Mouse (Mus musculus) kidney, adult 18-20 months (tissue): ENCODE data around the gene Ttc9b.
A peak's percentile ranks its signal among the peaks of the same experiment; 100 is the strongest.

Experiments
- DNase-seq: peaks from one replicate; pipeline ENCODE4 v3.0.0; 2021

The Ttc9b gene

GRCm38 (mm10) chr7:27644471-27644870, 9.2 kb upstream of the Ttc9b start:
- no peak for DNase-seq

- no peak for DNase-seq
Observed at GRCm38 (mm10) chr7:27646516-27646915, 7.2 kb upstream of the Ttc9b start.

GRCm38 (mm10) chr7:27647281-27648002, 6.3 kb upstream of the Ttc9b start:
- no peak for DNase-seq

GRCm38 (mm10) chr7:27649723-27650122, 4.0 kb upstream of the Ttc9b start:
- no peak for DNase-seq

- peak; percentile 74 for DNase-seq
Observed at GRCm38 (mm10) chr7:27650949-27651348, 2.8 kb upstream of the Ttc9b start.

GRCm38 (mm10) chr7:27654607-27655276, 1.0 kb downstream of the Ttc9b start:
- DNase-seq, result peak; percentile 44

- no peak for DNase-seq
Observed at GRCm38 (mm10) chr7:27655545-27655944, 1.8 kb downstream of the Ttc9b start.

- no peak for DNase-seq
Observed at GRCm38 (mm10) chr7:27656600-27656999, 2.9 kb downstream of the Ttc9b start.

- DNase-seq, result no peak
Observed at GRCm38 (mm10) chr7:27657824-27658395, 4.2 kb downstream of the Ttc9b start.

GRCm38 (mm10) chr7:27658712-27659663, 5.3 kb downstream of the Ttc9b start:
- no peak for DNase-seq

GRCm38 (mm10) chr7:27662038-27662437, 8.3 kb downstream of the Ttc9b start:
- no peak for DNase-seq

GRCm38 (mm10) chr7:27673064-27673574, 19.4 kb downstream of the Ttc9b start:
- no peak for DNase-seq

- DNase-seq, result peak; percentile 15
Observed at GRCm38 (mm10) chr7:27673575-27674131, 19.9 kb downstream of the Ttc9b start.

GRCm38 (mm10) chr7:27674195-27674521, 20.4 kb downstream of the Ttc9b start:
- no peak for DNase-seq

GRCm38 (mm10) chr7:27674522-27675221, 21.0 kb downstream of the Ttc9b start, which contains the start of gene Map3k10:
Map3k10 (minus strand) TSS chr7:27674598.
- DNase-seq, result peak; percentile 97

GRCm38 (mm10) chr7:27675222-27675612, 21.5 kb downstream of the Ttc9b start:
- no peak for DNase-seq

GRCm38 (mm10) chr7:27683218-27683617, 29.5 kb downstream of the Ttc9b start:
- DNase-seq, result no peak

- DNase-seq, result no peak
Observed at GRCm38 (mm10) chr7:27685220-27685619, 31.5 kb downstream of the Ttc9b start.

GRCm38 (mm10) chr7:27685681-27686080, 32.0 kb downstream of the Ttc9b start:
- DNase-seq, result no peak

GRCm38 (mm10) chr7:27687043-27687442, 33.3 kb downstream of the Ttc9b start:
- no peak for DNase-seq

- no peak for DNase-seq
Observed at GRCm38 (mm10) chr7:27687836-27688235, 34.1 kb downstream of the Ttc9b start.
